Mouse (Mus musculus): Measurements from ENCODE around the gene Ptdss2.
A peak's percentile ranks its signal among the peaks of the same experiment; 100 is the strongest.

Gene Ptdss2

DNA sequence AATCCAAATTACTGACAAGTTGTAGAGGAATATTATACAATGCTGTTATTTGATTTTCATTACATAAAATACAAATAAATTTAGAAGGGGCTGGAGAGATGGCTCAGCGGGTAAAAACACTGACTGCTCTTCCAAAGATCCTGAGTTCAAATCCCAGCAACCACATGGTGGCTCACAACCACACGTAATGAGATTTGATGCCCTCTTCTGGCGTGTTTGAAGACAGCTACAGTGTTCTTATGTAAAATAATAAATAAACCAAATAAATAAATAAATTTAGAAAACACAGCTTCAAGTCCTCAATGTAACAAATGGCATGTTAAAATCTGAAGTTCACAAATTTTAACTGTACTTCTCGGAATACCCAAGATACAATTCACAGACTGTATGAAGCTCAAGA is 52.9 kb downstream of the Ptdss2 start:
- no peak for DNase-seq

- peak; percentile 91 for DNase-seq
These were observed 54.0 kb downstream of the Ptdss2 start for GRCm38 (mm10) chr7:141176173-141176572.

DNA sequence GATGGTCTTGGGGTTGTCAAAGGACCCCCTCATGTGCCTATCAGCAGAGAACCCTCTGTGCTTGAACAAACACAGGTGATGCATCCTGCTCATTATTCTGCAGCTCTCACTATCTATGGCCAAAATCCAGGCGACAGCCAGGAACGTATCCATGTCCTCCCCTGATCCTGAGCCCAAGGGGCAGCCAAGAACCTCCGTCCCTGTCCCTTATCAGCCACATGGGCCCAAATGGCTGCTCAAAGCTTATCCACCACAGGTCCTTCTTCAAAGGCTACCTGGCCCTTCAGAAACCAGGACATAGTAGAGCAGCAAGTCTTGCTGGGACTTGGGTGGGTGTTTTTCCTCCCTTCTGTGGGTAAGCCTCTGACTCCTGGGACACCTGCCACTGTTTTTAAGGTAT is 66.0 kb downstream of the Ptdss2 start:
- DNase-seq, result no peak

GRCm38 (mm10) chr7:141188733-141189132 is 66.6 kb downstream of the Ptdss2 start:
- no peak for DNase-seq

DNA sequence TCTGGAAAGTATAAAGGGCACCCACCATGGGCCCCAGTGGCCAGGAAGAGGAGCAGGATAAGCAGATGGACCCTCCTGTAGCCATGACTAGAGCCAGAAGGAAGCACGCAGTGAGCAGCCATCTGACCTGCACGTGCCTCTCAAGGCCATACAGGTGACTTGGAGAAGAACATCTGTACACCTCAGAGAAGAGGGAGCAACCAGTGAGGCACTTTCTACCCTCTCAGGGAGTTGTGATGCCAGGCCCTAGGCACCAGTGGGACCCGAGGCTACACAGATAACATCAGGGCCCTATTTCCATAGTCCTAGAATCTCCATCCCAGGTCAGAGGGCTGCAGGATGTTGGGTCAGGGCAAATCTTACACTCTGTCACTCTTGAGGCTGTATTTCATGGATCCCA is 68.0 kb downstream of the Ptdss2 start:
- no peak for DNase-seq

DNA sequence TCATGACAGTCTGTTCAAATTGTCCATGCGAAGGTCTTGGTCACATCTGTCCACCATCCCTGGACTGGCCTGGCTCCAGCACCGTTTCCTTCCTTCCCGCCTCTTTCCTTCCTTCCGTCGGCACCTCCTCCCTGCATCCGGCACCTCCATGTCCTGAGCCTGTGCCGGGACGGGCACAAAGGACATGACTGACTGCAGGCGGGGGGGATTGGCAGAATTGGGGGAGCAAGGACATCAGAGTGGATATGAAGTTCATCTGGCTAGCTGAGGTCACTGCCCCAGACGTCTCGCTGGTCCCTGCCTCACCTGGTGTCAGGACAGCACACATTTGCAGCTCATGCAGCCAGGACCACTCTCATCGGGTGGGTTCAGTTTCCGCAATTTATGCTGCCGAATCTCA is 68.9 kb downstream of the Ptdss2 start:
- no peak for DNase-seq

GRCm38 (mm10) chr7:141191796-141192685 is 69.9 kb downstream of the Ptdss2 start:
- no peak for DNase-seq

DNA sequence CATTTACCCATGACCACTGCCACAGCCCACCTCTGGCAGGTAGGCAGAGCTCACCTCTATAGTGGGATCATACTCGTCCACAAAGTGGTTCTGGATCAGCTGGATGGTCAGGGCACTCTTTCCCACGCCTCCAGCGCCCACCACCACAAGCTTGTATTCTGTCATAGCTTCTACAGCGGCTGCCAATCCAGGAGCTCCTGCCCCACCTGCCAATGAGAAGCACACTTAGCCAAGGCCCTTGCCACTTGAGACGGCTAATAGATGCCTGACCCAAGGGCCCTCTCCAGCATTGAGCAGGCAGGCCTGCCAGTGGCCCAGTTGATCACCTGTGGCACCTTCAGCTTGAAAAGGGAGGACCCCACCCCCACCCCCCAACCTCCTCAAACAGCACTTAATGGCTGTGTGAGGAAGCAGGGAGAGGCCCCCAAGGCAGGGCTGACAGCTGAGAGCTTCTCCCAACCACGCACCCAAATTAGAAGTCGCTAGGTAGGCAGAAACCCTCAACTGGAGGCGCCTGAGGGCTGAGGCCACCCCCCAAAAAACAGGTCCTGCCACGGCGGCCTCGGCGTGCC is 70.7 kb downstream of the Ptdss2 start:
- DNase-seq, result no peak

DNA sequence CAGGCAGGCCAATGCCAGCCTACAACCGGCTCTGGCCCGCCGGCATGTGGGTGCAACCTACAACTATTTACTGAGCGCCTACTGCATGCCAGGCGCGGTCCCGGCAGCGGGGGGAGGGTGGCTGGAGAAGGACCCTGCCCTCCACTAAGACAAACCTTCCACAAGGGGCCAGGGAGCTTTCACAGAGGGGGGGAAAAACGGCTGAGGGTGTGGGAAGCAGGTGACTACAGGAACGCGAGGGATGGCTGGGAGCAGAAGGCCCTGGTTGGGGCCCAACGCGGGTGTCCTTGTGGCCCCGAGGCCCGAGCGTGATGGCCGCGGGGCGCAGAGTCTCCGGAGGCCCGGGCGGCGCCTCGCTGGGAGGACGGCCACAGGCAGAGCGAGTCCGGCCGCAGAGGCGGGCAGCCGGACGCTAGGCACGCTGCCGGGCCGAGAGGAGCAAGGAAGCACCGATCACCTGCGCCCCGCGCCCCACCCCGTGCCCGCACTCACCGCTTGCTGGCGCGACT is 71.2 kb downstream of the Ptdss2 start:
- peak; percentile 62 for DNase-seq

- DNase-seq, result peak; percentile 97
These were observed 71.8 kb downstream of the Ptdss2 start, which contains the start of the genes Hras and Lrrc56 for GRCm38 (mm10) chr7:141193948-141194347. Gene Hras, minus strand, starts transcription at chr7:141194005. Gene Lrrc56, plus strand, starts transcription at chr7:141194157.

DNA sequence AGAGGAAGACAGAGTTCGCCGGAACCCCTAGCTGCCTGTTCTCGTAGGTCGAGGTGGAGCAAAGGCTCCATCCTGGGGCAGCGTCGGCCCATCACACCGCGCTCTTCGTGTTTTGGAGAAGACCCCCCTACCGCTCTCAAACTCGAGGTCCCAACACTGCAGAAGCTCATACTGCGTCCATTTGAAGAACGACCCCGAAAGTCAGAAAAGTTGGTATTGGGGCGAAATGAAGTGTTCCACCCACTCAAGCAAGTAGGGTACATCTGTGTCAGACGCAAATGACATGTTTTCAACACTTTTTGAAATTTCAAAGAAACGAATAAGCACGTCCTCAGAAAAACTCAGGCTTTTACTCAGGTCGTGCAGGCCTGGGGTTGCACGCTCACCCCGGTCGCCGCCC is 72.2 kb downstream of the Ptdss2 start:
- DNase-seq, result peak; percentile 50

DNA sequence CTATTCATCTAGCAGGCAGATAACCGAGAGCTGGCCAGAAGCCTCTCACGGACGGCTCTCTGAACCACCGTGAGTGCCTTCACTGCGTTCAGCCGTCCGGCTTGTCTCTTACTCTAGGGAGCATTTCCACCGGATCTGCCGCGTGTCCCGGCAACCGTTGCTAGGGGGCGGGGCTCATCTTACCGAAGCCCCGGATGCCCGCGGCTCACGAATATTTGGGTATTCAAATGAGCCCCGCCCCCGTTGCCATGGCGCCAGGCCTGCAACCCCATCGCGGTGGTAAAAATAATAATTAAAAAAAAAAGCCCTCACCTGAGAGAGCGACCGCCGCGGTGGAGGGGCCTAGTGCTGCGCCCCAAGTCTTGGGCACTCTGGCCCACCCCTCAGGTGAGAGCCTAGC is 72.6 kb downstream of the Ptdss2 start:
- DNase-seq, result peak; percentile 83

DNA sequence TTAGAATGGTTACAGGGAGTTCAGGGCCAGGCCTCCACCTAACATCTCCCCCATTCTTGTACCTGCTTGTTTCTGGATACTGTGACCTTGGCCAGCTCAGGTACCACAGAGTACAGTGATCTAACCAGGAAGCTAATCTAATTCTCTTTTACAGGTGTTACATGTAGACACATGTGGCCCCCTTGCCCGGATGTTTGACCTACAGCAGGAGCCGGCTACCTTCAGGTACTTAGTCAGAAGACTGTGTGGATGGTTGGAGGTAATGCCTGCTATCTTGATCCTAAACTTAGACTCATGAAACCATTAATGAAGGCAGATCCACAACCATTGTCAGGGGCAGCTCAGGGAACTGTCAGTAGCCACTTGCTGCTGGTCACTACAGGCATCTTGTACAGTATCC is 73.6 kb downstream of the Ptdss2 start:
- no peak for DNase-seq

DNA sequence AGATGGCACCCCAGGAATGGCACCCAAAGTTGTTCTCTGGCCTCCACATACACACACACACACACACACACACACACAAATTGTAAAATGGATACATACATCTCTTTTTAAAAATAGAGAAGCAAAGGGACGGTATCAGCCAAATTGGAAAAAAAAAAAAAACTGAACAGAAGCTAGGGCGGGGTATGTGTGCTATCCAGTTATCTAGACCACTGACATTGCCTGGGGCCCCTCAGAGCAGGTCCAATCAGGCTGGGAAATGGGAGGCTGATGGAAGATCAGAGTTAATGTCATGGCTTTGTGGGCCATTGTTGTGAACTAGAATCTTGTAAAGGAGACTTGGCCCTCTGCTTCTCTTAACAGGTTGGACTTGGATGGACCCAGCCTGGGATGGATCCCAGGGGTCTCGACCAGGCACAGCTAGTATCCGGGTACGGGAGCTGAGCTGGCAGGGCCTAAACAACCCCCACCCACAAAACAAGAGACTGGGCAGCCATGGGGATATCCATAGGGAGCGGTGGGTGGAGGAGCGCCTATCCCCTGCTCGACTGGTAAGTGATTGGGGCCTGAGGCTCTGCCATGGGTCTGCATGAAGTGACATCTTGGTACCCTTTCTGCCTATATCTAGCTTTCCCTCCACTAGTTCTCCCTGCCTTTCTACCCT is 74.6 kb downstream of the Ptdss2 start:
- no peak for DNase-seq

GRCm38 (mm10) chr7:141198121-141198520 is 75.9 kb downstream of the Ptdss2 start:
- no peak for DNase-seq

DNA sequence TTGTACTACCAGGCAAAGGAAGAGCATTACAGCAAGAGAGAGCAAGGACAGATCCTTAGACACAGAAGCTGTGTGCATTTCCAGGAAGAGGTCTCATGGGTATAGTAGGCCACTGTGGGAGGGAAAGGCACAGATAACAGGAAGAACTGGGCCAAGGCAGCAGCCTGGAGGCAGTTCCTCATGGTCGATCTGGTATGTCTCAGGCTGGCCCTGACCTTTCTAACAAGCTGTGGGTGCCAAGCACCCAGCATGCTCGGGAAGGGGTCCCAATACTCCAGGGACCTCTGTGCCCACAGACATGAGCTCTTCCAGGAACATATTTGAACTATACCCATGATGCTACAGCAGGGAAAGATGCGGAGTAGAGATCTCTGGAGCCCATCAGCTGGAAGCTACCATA is 82.4 kb downstream of the Ptdss2 start:
- no peak for DNase-seq

- DNase-seq, result no peak
These were observed 83.3 kb downstream of the Ptdss2 start for GRCm38 (mm10) chr7:141205504-141205903.

DNA sequence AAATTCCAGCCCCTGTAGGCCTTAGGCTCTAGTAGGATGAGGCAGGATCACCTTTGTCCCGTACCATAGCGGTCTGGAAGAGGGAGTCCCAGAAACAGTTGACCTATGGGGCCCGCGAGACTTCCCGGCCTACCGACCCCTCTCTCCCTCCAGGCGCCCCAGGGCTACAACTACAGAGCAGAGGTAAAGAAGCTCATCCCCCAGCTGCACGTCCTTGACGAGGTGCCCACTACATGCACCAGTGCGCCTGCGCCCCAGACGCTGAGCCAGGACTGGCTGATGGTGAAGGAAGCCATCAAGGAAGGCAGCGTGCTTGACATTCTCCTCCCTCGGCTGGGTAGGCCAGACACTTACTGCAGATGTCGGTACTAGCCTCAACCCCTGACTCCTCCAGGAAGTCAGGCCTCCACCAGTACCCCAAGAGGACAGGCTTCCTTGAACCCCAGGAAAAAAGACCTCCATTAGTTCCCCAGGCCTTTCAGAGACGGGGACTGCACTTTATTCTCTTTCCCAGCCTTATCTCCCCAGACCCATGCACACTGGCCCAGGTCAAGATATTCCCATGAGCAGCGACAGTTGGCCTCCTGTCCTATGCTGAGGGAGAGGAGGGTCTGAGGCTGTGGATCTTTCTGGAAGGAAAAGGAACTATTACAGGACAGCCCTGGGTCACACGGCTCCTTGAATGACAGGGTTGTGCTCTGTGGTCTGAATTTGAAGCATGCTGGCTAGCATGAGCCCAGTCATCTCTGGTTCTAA is 84.2 kb downstream of the Ptdss2 start:
- DNase-seq, result no peak

Data from cerebellum, adult 9-10 months (tissue).